Mouse (Mus musculus): ENCODE data around the gene Slc39a1.

DNA sequence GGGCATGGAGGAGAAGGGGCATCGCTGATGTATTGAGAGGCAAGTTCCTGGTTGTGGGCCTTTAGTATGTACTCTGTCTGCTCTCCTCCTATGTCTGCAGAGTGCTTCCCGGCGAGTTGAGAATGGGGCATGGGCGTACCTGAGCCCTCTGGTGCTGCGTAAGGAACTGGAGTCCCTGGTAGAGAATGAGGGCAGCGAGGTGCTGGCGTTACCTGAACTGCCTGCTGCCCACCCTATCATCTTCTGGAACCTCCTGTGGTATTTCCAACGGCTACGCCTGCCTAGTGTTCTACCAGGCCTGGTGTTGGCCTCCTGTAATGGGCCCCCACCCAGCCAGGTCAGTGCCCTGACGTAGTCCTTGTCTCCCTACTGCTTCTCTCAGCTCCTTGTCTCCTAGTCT, 30.2 kb downstream of the Slc39a1 start:
- no peak for TF ChIP-seq CTCF (conservative IDR thresholded peaks at IDR 0.05; ENCODE audit: low read length)
- TF ChIP-seq POU5F1 (IDR thresholded peaks at IDR 0.05; ENCODE audit: borderline replicate concordance, low read length) = no peak
- TF ChIP-seq NANOG (IDR thresholded peaks at IDR 0.05; ENCODE audit: borderline replicate concordance, low read length) = no peak

All from E14TG2a.4 (cell line).